Mouse (Mus musculus) layer of hippocampus, postnatal 36 days (tissue): Measurements from ENCODE around the gene Hmces. TPM values are rescaled to one million over a fixed set of nuclear protein-coding genes. Genes with fewer than 3 reads are reported as not detected.

Experiments used
- DNase-seq, 2 experiments: peaks; one replicate each; pipeline ENCODE4 v3.0.0; 2022
- total RNA-seq, 2 experiments: library from RNA; stranded (reverse); gene quantifications; 2 replicates each; pipeline ENCODE4 v1.2.3; 2021

The Hmces gene
- total RNA-seq = 10 to 100 TPM; 24.3 to 28.4 TPM

DNA sequence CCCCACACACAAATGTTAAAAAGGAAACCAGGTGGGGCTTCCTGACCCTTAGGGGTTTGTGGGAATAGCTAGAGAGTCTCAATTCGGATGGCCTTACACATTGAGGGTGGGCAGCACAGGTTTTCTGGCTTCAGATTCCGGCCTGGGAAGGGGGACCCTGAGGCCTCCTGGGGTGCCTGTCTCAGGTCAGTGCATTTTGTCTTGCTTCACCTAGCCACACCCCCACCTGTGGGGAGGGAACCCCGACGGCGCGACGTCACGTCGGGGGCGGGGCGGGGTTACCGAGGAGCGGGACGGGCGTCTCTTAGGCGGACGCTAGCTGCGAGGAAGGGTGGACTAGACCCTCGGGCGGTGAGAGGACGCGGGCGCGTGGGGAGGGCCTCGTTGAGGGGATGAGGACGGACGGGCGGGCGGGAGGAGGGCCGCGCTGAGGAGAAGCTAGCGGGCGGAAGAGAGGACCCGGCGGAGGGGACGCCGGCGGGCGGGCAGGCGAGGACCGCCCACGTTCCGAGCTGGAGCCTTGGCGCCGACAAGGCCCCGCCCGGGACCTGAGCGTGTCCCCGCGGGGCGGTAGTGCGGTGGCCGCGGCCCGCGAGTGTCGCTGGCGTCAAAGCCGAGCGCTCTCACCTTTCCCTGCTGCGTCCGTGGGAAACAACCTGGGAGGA lies at the start of gene Hmces:
Gene Hmces (plus strand): TSS at position 275 of the 665 bp plus-strand sequence.
- peak; percentile 53 to 57 for DNase-seq

DNA sequence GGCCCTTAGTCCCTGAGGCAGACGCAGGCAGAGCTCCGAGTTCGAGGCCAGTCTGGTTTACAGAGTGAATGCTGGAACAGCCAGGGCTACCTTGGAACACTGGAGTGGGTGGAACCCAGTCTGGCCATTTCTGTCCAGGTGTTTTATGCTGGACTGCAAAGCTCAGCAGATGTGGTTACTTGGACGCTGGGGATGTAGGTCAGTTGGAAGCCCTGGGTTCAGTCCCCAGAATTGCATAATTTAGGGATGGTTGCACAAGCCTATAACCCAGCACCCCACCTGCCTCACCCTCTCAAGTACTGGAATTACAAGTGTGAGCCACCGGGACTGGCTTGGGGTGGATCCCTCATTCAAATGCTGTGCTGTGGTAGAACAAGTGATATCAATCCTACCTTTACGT lies 47.5 kb upstream of the Hmces start:
- DNase-seq = no peak

DNA sequence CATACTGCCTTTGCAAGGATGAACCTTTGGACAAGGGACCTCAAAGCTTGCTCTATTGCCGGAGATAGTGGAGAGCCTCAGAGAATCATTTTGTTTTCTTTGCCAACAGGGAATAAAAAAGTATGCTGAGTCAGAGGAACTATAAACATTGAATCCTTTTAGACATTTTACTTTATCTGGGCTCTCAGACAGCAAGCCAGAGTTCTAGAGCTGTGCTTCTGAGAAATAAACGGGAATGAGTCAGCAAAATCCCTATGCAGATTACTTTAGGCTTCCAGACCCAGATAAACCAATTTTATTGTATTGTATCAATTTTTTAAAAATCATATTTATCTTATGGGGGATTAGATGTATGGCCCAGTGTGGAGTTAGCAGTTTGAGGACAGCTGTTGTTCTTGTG lies 46.5 kb upstream of the Hmces start:
- no peak for DNase-seq

DNA sequence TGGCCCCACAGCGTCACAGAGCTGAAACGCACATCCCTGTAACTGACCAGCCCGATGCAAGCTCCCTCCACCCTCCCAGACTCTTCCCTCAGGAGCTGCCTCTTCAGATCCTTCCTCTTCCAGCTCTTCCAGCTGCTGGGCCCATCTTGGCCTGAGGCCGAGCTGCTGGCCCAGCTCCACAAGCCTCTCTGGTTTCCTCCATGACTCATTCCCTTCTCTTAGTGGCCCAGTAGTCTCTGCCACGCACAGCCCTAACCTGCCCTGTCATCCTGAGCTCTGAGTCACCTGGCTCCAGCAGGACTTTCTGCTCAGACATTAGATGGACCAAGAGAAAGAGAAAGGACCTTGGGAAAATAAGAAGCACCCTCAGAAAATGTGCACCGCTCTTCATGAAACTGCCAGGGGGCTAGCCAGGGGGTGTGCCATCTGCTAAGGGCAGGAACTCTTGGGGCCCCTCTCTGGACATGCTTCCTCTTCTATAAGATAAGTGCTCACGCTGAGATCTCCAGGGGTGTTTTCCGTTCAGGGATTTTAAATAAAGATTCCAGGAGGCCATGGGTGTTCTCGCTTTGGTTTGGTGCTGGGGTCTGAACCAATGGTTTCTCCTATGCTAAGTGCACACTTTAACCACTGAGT lies 44.7 kb upstream of the Hmces start:
- no peak for DNase-seq

DNA sequence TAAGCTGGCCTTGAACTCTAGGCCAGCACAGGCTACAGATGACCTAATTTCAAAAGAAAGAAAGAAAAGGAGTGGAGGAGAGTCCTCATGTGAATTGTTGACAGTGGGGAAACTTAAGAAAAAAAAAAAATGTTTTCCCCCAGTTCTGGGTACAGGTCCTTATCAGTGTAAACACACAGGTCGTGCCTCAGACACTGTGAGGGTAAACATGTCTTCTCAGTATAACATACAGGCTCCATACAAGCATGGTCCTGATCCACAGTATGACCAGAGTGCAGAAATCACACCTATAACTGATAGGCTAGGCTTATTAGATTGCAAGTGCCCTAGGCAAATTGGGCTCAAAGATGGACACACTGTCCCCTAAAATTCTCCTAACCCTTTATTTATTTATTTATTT lies 43.3 kb upstream of the Hmces start:
- DNase-seq = no peak

DNA sequence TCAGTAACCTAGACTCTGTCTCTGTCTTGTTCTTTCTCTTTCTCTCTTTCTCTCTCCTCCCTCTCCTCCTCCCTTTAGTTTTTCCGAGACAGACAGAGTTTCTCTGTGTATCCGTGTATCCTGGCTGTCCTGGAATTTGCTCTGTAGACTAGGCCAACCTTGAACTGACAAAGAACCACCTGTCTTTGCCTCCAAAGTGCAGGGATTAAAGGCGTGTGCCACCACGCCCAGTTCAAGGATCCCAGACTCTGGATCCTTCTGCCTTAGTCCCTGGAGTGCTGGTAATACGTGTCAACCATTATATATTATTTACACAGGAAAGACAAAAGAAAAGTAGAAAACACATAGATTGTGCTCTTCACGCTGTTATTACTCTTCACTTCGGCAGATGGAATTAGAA lies 42.5 kb upstream of the Hmces start:
- DNase-seq = no peak

DNA sequence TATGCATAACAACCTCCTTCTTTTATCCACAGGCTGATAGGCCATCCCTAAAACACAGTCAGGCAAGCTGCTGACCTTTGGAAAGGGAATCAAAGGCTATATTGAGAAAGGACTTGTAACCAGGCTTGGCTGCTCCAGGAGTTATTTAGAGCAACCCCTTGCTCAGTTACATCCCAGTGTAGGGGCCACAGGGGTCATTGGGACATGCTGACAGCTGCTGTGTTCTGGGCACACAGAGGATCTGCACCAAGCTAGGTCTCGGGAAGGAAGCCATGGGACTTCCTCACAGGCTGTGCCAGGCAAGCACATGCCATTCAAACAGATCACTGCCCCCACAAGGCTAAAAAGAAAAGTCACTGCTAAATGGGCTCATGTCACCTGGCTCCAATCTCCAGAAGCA lies 40.6 kb upstream of the Hmces start:
- DNase-seq = no peak

DNA sequence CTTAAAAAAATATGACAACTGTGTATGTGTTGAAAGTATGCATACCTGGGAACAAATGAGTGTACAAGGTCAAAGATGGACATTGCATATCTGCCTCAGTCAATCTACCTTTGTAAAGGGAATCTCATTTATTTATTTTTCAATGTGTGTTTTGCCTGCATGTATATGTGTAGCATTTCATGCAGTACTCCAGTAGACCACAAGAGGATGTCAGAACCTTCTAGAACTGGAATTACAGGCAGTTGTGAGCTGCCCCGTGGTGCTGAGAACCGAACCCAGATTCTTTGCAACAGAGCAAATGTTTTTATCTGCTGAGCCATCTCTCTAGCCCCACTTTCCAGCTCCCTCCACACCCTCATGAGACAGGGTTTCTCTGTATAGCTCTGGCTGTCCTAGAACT lies 39.8 kb upstream of the Hmces start:
- no peak for DNase-seq

DNA sequence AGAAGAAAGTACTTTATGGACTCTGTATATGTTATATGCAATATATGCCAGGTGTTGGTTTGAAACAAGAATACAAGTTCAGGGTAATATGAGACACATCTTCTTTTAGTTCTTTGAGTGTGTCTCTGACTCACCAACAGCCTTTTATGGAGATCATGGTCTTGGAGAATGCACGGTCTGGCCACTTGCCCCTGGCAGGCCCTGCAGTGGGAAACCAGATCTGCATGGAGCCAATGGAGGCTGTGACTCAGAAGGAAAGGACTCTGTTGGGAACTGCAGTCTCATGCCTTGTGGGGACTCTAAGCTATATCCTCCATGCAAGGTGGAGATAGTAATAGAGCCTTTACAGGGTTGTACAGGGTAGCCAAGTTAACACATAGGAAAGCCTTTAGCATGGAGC lies 38.7 kb upstream of the Hmces start:
- no peak for DNase-seq

DNA sequence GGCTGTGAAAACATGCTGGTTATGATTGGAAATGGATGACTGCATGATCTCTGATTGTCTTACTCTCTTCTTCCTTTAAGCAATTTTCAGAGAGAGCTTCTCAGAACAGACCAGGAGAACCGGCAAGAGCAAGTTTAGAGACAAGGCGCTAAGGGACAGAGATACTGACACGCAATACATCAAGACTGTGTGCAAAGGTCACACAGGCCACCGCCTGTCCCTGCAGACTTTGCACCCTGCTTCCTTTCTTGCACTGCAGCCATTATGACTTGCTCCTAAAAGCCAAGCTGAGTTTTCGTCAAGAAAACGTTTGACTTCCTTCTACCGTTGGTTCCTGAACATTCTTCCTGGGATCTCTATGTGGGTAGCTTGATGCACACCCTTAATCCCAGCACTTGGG lies 38.2 kb upstream of the Hmces start:
- DNase-seq = no peak

DNA sequence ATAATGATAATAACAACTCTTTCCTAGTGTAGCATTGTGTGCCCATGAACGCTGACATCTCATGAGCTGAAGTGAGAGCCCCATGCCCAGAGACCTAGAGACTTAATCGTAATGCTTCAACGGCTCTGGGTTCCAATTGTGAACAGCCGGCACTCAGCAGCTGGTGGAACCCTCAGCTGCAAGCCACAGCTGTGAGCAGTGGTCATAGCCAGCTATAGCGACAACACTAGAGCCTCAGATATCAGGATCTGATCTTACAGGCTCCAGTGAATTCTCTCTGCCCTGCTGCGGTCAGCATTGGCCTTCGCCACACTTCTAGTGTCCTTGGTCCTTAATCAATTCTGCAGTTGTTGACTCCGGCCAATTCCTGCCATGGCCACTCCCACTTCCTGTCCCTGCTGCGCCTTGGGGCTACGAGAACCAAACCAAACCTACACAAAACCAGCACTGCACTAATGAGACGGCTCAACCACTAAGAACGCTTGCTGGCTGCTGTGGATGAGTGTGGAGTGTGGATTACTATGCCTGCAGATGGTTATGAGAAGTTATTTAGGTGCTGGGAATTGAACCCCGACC lies 37.6 kb upstream of the Hmces start:
- no peak for DNase-seq

DNA sequence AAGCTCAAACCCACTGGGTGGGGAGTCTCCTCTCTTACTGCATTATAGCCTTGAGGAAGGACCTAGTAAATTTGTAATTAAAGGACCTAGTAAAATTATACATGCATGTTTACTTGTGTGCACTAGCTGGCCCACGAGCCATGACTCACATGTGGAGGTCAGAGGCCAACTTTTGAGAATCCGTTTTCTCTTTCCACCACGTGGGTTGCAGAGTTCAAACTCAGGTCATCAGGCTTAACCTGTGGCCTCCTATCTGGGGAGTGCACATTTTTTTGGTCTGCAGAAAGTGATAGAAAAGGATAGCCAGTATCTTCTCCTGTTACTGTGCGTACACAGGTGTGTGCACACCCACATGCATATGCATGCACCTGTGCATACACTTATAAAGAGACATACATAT lies 34.7 kb upstream of the Hmces start:
- no peak for DNase-seq

DNA sequence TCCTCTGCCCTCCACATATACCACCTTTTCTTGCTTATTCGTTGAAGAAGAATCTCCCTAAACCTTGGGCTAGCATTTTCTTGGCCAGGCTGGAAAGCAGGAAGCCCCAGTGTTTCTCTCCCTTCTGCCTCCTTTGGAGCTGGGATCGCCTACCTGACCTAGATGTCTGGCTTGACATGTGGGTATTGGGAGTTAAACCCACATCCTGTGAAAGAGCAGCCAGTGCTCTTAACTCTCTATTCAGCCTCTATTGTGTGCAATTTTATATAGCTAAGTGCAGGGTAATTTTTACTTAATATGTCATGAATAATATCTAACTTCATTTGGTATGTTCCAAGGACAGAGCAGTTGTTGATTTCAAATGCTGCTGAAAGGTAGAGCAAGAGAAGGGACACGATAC lies 34.1 kb upstream of the Hmces start:
- DNase-seq = no peak

DNA sequence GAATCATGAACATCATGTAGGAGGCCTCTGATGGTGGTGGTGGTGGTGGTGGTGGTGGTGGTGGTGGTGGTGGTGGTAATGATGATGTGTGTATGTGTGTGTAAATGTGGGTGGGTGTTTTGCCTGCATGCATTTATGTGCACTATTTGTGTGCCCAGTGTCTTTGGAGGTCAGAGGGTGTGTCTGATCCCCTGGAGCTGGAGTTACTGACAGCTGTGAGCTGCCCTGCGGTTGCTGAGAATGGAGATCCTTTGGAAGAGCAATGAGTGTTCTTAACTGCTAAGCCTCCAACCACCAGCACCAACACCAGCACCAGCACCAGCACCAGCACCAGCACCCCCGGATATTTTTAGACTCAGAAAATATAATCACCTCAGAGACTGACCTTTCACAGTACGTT lies 31.5 kb upstream of the Hmces start:
- DNase-seq = no peak

DNA sequence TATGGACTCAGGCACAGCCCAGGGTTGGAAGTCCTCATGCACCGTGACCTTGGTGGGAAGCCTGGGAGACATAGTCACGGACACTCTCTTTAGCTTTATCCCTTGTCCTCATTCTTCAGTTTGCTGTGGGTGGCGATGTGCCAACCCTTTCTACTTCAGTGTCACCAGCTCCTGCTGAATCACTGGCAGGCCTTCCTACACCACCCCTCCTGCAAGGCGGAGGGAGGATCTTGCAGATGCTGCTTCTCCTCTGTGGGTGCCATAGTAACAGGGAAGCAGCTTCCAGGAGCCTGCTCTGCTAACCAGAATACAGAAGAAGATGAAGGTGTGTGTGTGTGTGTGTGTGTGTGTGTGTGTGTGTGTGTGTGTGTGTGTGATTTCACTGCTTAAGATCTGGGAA lies 30.9 kb upstream of the Hmces start:
- DNase-seq = peak; percentile 33 to 55

DNA sequence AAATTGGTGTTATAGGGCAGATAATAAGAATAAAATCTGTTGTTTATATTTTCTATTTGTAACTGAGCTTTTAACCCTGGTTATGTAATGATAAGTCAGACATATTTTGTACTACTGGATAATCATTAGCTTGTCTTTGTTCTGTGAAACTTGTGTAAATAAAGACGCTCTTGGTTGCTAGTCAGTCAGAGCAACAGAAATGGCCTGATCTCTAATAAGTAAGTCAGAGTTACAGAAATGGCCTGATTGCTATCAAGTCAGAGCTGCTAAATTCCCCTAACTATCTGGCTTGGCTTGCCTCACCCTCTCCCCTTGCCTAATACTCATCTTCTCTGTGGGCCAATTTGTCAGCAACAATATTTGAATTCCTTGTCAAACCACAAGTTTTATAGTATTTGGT lies 27.0 kb upstream of the Hmces start:
- no peak for DNase-seq

DNA sequence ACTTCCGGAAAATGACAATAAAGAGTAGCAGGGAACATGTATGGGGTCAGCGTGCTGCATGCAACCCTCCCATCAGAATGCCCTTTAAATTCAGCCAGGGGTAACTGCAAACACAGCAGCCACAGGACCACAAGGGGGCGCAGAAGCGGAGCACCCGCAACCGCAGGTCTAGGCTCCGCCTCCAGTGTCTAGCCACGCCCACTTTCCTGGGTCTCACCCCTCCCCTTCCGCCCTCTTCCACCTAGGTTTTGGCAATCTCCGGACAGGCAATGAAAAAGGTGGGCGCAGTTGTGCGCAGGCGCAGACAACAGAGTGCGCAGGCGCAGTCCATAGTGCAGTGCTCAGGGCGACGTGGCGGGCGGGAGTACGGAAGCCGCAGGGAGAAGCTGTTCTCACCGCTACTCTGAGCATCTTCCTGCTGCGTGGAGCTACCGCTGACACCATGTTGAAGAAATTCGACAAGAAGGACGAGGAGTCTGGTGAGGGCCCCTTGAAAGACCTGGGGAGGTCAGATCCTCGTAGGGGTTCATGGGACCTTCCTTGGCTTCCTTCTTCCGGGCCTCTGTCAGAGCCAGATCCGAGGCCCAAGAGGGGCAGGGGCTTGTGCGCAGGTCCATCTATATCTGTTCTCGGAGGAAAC lies 26.0 kb upstream of the Hmces start, which contains the start of gene Copg1:
Gene Copg1 (plus strand): TSS at position 221 of the 640 bp plus-strand sequence.
- peak; percentile 99 to 100 for DNase-seq

DNA sequence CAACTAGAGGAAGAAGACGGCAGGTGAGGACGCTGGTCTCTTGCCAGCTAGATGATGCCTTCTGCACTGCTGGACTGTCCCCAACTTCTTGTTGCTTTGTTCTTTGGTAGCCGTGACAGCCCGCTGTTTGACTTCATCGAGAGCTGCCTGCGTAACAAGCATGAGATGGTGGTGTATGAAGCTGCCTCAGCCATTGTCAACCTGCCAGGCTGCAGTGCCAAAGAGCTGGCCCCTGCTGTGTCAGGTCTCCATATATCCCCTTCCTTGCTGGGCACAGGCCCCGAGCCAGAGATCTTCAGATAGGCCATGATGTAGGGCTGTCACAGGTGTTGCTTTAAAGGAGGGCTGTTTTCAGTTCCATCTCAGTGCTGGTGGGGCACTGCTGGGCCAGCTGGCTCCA lies 19.8 kb upstream of the Hmces start:
- no peak for DNase-seq

DNA sequence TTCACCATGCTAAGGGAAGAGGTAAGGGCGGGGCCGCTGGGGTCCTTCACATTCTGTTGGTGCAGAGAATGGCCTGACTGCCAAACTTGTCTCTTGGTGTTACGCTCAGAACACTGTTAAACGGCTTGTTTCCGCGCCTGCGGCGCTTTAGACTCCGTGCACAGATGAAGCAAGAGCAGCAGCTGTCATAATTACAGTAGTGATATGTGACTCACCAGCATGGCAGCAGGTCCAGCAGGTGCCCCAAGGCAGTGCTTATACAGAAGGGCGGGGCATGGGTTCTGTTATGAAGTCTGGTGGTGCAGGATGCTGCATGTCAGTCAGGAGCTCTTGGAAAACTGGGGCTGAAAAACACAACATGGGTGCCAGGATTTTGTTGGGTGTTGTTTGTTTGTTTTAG lies 15.7 kb upstream of the Hmces start:
- peak; percentile 31 to 41 for DNase-seq

DNA sequence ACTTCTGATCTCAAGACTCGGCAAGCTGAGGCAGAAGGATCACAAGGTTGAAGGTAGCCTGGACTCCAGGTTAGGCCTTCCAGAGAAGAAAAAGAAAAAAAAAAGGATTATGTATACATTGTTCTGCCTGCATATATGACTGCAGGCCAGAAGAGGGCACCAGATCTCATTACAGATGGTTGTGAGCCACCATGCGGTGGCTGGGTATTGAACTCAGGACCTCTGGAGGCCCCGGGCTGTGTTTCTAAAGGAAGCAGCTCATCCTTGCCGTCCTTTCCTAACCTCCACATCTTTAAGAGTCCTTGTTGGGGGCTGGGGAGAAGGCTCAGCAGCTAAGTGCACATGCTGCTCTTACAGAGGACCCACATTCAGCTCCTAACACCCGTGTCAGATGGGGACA lies 7.1 kb upstream of the Hmces start:
- DNase-seq = no peak

DNA sequence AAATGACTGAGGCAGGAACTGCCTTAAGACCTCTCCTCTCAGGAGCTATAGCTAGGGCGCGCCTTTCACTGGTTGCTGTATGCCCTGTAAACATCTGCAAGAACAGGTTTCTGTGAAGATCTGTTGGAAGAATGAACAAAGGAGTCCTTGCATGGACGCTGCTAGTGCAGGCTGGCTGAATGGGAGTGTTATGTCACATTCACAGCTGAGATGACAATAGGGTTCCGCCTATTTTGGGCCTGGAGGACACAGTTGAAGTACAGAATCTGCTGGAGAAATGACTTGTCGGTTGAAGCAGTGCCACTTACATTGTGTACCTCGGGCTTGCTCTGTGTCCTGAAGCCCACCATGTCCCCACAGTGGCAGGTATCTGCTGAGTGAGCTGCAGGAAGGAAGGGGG lies 4.6 kb upstream of the Hmces start:
- no peak for DNase-seq

DNA sequence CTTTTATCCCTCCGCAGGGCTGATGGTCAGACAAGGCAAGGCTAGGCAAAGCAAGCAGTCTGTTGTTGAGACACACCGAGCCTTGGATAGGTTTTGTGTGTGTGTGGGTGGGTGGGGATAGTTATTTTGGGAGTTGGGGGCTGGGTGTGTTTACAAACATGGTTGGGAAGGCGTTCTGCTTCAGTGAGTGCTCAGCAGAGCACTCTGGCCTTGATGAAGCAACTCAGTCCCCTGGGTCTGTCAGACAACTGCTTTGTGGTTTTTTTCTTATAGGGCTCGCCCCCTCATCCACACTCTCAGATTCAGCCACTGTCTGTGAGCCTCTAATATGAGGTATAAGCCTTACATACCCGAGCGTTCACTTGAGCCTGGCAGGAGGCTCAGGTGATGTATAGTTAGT lies 2.2 kb upstream of the Hmces start:
- no peak for DNase-seq

DNA sequence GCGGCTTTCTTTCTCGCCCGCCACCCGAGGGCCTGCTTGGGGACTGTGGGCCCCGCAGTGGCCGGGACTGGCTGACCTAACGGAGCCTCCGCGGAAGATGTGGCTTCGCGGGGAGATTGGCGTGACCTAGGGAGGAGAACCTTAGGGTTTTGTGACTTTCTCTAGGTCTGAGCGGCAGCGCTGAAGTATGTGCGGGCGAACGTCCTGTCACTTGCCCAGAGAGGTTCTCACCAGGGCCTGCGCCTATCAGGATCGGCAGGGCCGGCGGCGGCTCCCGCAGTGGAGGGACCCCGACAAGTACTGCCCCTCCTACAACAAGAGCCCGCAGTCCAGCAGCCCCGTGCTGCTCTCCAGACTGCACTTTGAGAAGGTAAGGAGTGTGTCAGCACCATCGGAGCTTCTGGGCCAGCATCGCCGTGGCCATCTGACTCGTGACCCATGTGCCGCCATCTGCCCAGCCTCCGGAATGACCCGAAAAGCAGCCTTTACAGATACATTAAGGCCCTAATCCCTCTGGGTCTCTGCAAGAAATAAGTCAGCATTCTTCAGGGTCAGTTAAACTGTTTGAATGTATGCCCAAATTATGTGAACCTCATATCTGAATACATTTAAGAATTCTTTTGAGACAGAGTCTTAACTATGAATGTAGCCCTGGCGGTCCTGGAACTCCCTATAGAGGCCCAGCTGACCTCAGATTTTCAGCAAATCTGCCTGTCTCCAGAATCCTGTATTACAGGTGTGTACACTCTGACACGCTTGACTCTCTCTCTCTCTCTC lies 779 bp downstream of the Hmces start:
- DNase-seq = peak in 1 of 2 experiments; percentile 37
